In the genomic region with DNA sequence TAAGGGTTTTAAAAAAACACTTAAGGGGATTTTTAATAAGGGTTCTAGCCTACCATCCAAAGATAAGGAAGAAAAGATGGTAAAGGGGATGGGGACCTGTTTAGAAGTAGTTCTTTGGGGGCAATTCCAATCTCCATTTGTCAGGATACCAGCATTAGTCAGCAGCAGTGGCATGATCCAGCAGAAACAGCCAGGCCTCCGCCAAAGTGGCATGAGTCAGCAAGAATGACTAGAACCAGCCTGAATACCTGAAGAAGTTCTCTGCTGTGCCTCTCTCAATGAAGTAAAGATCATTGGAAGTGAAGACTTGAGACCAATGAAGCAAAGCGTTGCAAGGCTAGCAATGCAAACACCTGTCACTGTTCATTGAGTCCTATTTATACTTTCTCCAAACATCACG, we compare ENCODE assay signal across 21 mouse cellular contexts.
"Had no signal": no experiment of that assay in that cellular context is flagged by ENCODE, and none has a peak within 500 bp of the region (broad histone marks: within the 10 kb centered on the region; RNA-seq: fewer than 3 reads in every experiment).

No protein-coding gene starts in this region.

- H3K27me3 ChIP-seq: limb, embryonic 12.5 days; limb, embryonic 15.5 days; lung, embryonic 15.5 days; megakaryocyte, embryonic 14.5 days; midbrain, embryonic 13.5 days; neural tube, embryonic 13.5 days had no signal

- H3K36me3 ChIP-seq: limb, embryonic 12.5 days; limb, embryonic 15.5 days; lung, embryonic 15.5 days; midbrain, embryonic 10.5 days; midbrain, embryonic 13.5 days; neural tube, embryonic 13.5 days had no signal

- H3K4me3 ChIP-seq: limb, embryonic 12.5 days; limb, embryonic 15.5 days; lung, embryonic 15.5 days; megakaryocyte, embryonic 14.5 days; midbrain, embryonic 10.5 days; midbrain, embryonic 13.5 days; myocyte; neural tube, embryonic 13.5 days had no signal

- H3K27ac ChIP-seq: limb, embryonic 12.5 days; limb, embryonic 15.5 days; lung, embryonic 15.5 days; midbrain, embryonic 10.5 days; midbrain, embryonic 13.5 days; neural tube, embryonic 13.5 days; stomach, postnatal 0 days had no signal

- DNase-seq: kidney, adult 18-20 months; kidney, adult 9 months; kidney, postnatal 14 days; kidney, postnatal 4 days; left cerebral cortex, postnatal 4 days; lung, adult 18-20 months; lung, postnatal 10 days; lung, postnatal 36 days; right cerebral cortex, postnatal 25 days; thymus, adult 2 months; thymus, postnatal 14 days had no signal

- H3K9ac ChIP-seq: limb, embryonic 12.5 days; limb, embryonic 15.5 days; lung, embryonic 15.5 days; midbrain, embryonic 13.5 days; neural tube, embryonic 13.5 days had no signal

- H3K4me1 ChIP-seq: limb, embryonic 12.5 days; limb, embryonic 15.5 days; lung, embryonic 15.5 days; megakaryocyte, embryonic 14.5 days; midbrain, embryonic 10.5 days; midbrain, embryonic 13.5 days; neural tube, embryonic 13.5 days had no signal

- H3K4me2 ChIP-seq: limb, embryonic 12.5 days; limb, embryonic 15.5 days; lung, embryonic 15.5 days; midbrain, embryonic 13.5 days; neural tube, embryonic 13.5 days had no signal

- ATAC-seq: midbrain, embryonic 13.5 days; midbrain, embryonic 16.5 days had no signal

- H3K9me3 ChIP-seq: limb, embryonic 12.5 days; limb, embryonic 15.5 days; lung, embryonic 15.5 days; midbrain, embryonic 10.5 days; midbrain, embryonic 13.5 days had no signal
